Mouse (Mus musculus): ENCODE measurements around the gene Csde1. TPM values are rescaled to one million over a fixed set of nuclear protein-coding genes. Genes with fewer than 3 reads are reported as not detected.

The Csde1 gene
- polyA plus RNA-seq, 1 experiment = 1.4 TPM

DNA sequence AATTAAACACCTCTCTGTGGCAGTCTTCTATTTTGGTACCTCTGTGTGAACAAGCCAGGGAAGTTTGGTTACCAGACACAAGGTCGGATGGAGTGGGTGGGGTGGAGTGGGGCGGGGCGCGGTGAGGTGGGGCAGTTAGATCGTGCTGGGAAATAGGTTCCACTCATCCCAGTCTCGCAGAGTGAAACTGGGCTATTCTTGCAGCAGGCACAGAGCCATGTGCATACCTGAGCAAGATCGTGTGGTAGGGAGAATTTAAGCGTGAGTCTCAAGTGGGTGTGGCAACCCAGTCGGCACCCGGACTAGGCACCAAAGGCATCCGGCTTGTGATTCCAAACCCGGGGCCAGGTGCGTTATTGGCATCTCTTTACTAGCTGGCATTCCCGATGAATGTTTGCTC lies 81.7 kb downstream of the Csde1 start:
- Histone ChIP-seq H3K27me3 (ENCODE audit: control insufficient read depth) (peaks cover 15% of the 10 kb centered on the region), H3K9me3 (ENCODE audit: control insufficient read depth, low read length) (no peaks in the 10 kb centered on the region), H3K36me3 (ENCODE audit: control insufficient read depth) (peaks cover 14% of the 10 kb centered on the region), H3K4me1 (ENCODE audit: control insufficient read depth) (peaks cover 58% of the 10 kb centered on the region), H3K4me3 (replicated peaks) (peak overlapping the region; percentile 87)
- no peak for TF ChIP-seq TAL1 (IDR thresholded peaks at IDR 0.05; ENCODE audit: low read length)
- TF ChIP-seq GATA1 (IDR thresholded peaks at IDR 0.05; ENCODE audit: low read length) = no peak

DNA sequence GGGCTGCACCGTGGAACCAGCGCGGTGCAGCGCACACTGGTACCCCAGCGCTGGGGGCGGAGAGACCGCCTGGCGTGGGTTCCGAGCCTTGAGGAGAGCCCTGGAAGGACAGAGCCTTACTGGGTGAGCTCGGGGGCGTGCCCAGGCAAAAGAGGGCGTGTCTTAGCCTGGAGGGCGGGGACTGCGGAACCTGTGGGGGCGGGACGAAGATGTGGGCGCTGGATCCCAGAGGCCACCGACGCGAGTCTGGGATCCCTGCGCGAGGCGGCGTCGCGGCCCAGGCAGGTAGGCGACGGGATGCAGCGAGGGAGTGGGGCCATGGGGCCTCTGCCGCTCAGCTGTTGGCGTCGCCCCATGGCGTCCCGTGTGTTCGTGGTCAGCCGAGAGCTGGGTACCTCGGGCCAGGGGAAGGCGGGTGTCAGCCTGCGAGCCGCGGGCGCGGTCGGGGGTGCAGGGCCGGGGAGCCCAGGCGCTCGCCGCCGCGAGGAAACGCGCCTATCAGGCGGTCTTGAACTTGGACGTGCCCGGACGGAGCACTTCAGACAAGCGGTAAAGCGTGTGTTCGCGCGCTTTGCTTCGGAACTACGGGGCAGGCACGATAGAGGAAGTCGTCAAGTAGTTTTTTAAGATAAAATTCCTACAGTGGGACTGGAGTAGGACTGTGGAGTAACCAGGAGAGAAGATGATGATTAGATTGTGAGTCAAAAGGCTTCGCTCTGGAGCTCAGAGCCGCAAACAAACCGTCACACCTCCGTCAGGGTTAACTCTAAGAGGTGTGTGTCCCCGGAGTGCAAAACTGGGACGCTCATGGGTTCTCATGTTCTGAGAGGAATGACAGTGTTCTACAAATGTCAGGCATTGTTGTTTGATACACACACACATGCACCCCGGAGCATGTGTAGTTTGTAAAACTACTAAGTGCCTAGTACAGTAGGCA lies 82.5 kb downstream of the Csde1 start, which contains the start of gene Dennd2c:
TSS of gene Dennd2c (plus strand) at position 151 of the 937 bp plus-strand sequence.
- peaks cover 66% of the 10 kb centered on the region for H3K4me1 ChIP-seq (ENCODE audit: control insufficient read depth)
- no peaks in the 10 kb centered on the region for H3K9me3 ChIP-seq (ENCODE audit: control insufficient read depth, low read length)
- peaks cover 15% of the 10 kb centered on the region for H3K36me3 ChIP-seq (ENCODE audit: control insufficient read depth)
- peaks cover 11% of the 10 kb centered on the region for H3K27me3 ChIP-seq (ENCODE audit: control insufficient read depth)
- H3K4me3 ChIP-seq (replicated peaks) = peak within 1 kb of the TSS; percentile 87
- no peak for TF ChIP-seq TAL1 (IDR thresholded peaks at IDR 0.05; ENCODE audit: low read length)
- TF ChIP-seq GATA1 (IDR thresholded peaks at IDR 0.05; ENCODE audit: low read length) = no peak

Other genes with a start within 250 kb of the Csde1 start
- gene Tshb, start 237.7 kb upstream of the Csde1 start, polyA plus RNA-seq (2012) = not detected in 2 replicates
- gene Sycp1, start 84.3 kb upstream of the Csde1 start, polyA plus RNA-seq (2012) = not detected in 2 replicates
- not detected in 2 replicates for gene Nr1h5, start 56.3 kb upstream of the Csde1 start, polyA plus RNA-seq (2012)
- gene Sike1, start 24.7 kb upstream of the Csde1 start, polyA plus RNA-seq (2012) = 0.17 and 0.42 TPM in 2 replicates
- gene Nras, start 37.9 kb downstream of the Csde1 start, polyA plus RNA-seq (2012) = 0.37 and 0.65 TPM in 2 replicates
- gene Ampd1, start 53.6 kb downstream of the Csde1 start, polyA plus RNA-seq (2012) = not detected in 2 replicates
- 0.34 and 0.39 TPM in 2 replicates for gene Dennd2c, start 82.2 kb downstream of the Csde1 start, polyA plus RNA-seq (2012)
- gene Bcas2, start 151.2 kb downstream of the Csde1 start, polyA plus RNA-seq (2012) = 24.7 and 40.9 TPM in 2 replicates